Mouse (Mus musculus) cortical plate, adult 2 months (tissue): ENCODE results near the gene Traf2.

ENCODE experiments used
- CTCF ChIP-seq: fragments of 200-500 bp; IDR thresholded peaks from 2 replicates; pipeline ENCODE4 v1.5.1; 2011; ENCODE audit warnings: mild to moderate bottlenecking, control low read depth, low read length; ENCODE audit not compliant: insufficient read depth; ENCODE audit errors: extremely low read depth
- POLR2A ChIP-seq: fragments of 200-500 bp; IDR thresholded peaks from 2 replicates; pipeline ENCODE4 v1.6.1; 2011; ENCODE audit warnings: mild to moderate bottlenecking, low read length, control low read depth; ENCODE audit not compliant: insufficient read depth; ENCODE audit errors: extremely low read depth

DNA sequence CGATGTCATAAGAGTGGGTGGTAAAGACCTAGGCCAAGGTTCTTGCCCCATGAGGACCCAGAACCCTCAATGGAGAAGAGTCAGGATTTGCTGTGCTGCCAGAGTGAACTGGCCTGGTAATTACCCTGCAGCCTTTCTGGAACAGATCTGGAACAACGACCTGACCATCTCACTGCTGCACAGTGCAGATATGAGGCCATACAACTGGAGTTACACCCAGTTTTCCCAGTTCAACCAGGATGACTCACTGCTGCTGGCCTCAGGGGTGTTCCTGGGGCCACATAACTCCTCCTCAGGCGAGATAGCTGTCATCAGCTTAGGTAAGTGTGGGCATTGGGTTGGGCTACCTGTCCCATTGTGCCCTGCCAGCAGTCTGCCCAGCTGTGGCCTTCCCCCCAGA, 44.0 kb downstream of the Traf2 start:
- TF ChIP-seq POLR2A (no peak), CTCF (no peak)
